Mouse (Mus musculus): Measurements from ENCODE around the gene Ptprt. TPM values are rescaled to one million over a fixed set of nuclear protein-coding genes. Genes with fewer than 3 reads are reported as not detected.

Ptprt gene
- total and polyA plus RNA-seq, 2 experiments, result 0.37 to 0.44 TPM

DNA sequence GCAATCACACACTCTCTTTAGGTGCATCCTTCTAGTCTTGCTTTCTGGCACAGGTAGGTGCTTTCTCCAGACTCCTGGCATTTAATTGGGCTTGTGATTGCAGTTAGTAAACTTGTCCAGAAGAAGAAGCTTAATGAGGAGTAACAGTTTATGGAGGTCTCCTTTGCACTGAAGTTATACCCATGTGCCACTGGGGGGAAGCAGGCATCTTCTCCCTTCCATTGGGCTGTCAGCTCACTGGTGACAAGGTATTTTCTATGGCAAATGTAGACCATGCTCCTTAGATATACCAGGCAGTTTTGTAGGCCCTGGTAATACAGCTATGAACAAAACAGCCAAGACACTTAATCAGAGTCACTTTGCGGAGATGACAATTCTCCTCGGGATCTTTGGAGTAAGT, 366.9 kb downstream of the Ptprt start:
- no peak overlapping the region for H3K4me3 ChIP-seq (ENCODE audit: insufficient read depth, low read depth, low read length)
- H3K9ac ChIP-seq (ENCODE audit: low read depth, low read length), result no peak overlapping the region
- no peak for DNase-seq (ENCODE audit: extremely low read depth, low read depth, low spot score)
- H3K4me1 ChIP-seq (ENCODE audit: control insufficient read depth, insufficient read depth, low read length), result no peaks in the 10 kb centered on the region
- no peaks in the 10 kb centered on the region for H3K36me3 ChIP-seq (ENCODE audit: control insufficient read depth, insufficient read depth, low read length)
- WGBS, result 94% methylated on average over 2 of the region's 2 CpGs
- H3K79me2 ChIP-seq (ENCODE audit: control insufficient read depth, insufficient read depth, low read length), result no peaks in the 10 kb centered on the region
- H3K27ac ChIP-seq (replicated peaks; ENCODE audit: insufficient read depth, low read depth, low read length), result no peak overlapping the region
- no peak for TF ChIP-seq CTCF (IDR thresholded peaks at IDR 0.05; ENCODE audit: low read depth, low read length)
- no peak for TF ChIP-seq POLR2A (IDR thresholded peaks at IDR 0.05; ENCODE audit: extremely low read depth, insufficient read depth, low read length)
- H3K27me3 ChIP-seq (ENCODE audit: control insufficient read depth, insufficient read depth, low read length), result no peaks in the 10 kb centered on the region

DNA sequence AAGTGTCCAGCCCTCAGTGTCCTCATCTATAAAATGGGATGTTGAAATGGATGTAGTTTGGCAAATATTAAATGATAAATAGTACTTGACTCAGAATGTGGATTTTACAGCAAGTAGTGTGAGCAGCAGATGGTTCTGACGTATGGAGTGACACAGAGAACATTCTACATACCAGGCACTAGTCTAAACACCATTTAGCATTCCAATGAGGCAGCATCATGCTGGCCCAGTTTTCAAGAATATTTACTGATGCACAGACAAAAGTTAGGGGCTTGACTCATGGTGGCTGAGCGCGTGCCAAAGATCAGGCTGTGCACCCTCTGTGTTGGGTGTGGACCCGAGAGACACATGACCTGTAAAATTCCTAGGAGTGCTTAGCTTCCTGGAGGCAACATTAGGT, 378.3 kb downstream of the Ptprt start:
- TF ChIP-seq CTCF (IDR thresholded peaks at IDR 0.05; ENCODE audit: low read depth, low read length) (no peak), POLR2A (IDR thresholded peaks at IDR 0.05; ENCODE audit: extremely low read depth, insufficient read depth, low read length) (no peak)
- H3K4me3 ChIP-seq (ENCODE audit: insufficient read depth, low read depth, low read length), result no peak overlapping the region
- H3K27ac ChIP-seq (replicated peaks; ENCODE audit: insufficient read depth, low read depth, low read length), result no peak overlapping the region
- H3K27me3 ChIP-seq (ENCODE audit: control insufficient read depth, insufficient read depth, low read length), result no peaks in the 10 kb centered on the region
- no peak for DNase-seq (ENCODE audit: extremely low read depth, low read depth, low spot score)
- 80% methylated on average over 4 of the region's 4 CpGs for WGBS
- H3K9ac ChIP-seq (ENCODE audit: low read depth, low read length), result no peak overlapping the region
- no peaks in the 10 kb centered on the region for H3K36me3 ChIP-seq (ENCODE audit: control insufficient read depth, insufficient read depth, low read length)
- no peaks in the 10 kb centered on the region for H3K4me1 ChIP-seq (ENCODE audit: control insufficient read depth, insufficient read depth, low read length)
- H3K79me2 ChIP-seq (ENCODE audit: control insufficient read depth, insufficient read depth, low read length), result no peaks in the 10 kb centered on the region

DNA sequence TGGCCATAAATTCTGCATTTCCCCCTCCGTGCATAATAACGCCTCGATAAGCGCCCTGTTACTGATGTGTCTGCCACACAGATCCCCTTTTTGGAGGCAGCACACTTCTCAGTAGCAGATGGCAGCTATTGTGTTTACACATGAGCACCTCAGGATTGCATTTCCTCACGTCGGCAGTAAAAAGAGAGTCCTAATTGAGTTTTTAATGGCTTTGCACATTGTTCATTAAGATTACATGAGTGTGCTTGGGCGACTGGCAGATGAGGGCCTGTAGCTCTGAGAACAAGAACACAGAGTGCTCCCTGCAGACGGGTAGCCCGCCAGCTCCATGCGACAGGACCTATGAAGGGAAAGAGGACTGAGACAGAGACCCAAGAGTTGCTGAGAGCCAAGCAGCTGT, 378.8 kb downstream of the Ptprt start:
- 85% methylated on average over 10 of the region's 10 CpGs for WGBS
- no peak for TF ChIP-seq POLR2A (IDR thresholded peaks at IDR 0.05; ENCODE audit: extremely low read depth, insufficient read depth, low read length)
- no peak for TF ChIP-seq CTCF (IDR thresholded peaks at IDR 0.05; ENCODE audit: low read depth, low read length)
- no peak overlapping the region for H3K9ac ChIP-seq (ENCODE audit: low read depth, low read length)
- DNase-seq (ENCODE audit: extremely low read depth, low read depth, low spot score), result no peak
- H3K27ac ChIP-seq (replicated peaks; ENCODE audit: insufficient read depth, low read depth, low read length), result no peak overlapping the region
- H3K4me1 ChIP-seq (ENCODE audit: control insufficient read depth, insufficient read depth, low read length), result no peaks in the 10 kb centered on the region
- no peaks in the 10 kb centered on the region for H3K79me2 ChIP-seq (ENCODE audit: control insufficient read depth, insufficient read depth, low read length)
- H3K4me3 ChIP-seq (ENCODE audit: insufficient read depth, low read depth, low read length), result no peak overlapping the region
- H3K36me3 ChIP-seq (ENCODE audit: control insufficient read depth, insufficient read depth, low read length), result no peaks in the 10 kb centered on the region
- H3K27me3 ChIP-seq (ENCODE audit: control insufficient read depth, insufficient read depth, low read length), result no peaks in the 10 kb centered on the region

DNA sequence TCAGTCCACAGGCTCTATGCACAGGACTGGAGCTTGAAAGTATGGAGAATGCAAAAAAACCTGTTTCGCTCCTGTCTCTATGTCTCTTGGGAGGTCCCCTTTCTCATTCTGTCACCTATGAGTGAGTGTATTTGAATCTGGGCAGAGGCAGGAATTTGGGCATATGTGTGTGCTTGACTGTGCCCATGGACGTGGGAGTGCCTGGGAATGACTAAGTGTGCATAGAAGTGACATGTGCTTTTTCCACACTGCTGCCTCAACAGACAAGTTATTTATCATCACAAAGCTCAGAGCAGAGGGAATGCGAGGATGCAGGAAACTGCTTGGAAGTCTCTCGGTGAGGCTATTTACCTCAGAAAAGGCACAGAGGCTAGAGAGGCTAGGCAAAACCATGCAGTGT, 387.1 kb downstream of the Ptprt start:
- H3K27ac ChIP-seq (replicated peaks; ENCODE audit: insufficient read depth, low read depth, low read length), result no peak overlapping the region
- H3K79me2 ChIP-seq (ENCODE audit: control insufficient read depth, insufficient read depth, low read length), result no peaks in the 10 kb centered on the region
- 81% methylated on average over 4 of the region's 4 CpGs for WGBS

DNA sequence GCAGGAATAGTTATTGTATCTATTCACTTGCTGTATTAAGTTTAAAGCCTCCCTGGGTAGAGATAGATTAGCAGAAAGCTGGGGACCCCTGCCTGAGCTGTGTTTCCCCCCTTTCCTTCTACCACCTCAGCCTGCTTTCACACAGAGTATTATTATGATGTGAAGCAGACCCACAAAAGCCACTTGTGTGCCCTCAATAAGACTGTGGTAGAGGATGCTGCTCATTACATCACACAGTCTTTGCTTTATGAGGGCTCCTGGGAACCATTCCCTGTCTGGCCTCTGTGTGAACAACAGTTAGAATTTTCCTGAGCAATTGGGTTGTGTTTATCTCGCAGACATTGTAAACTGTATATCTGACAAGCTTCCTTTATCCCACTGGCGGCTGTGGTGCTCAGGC, 409.7 kb downstream of the Ptprt start:
- no peak for TF ChIP-seq CTCF (IDR thresholded peaks at IDR 0.05; ENCODE audit: low read depth, low read length)
- no peak for TF ChIP-seq POLR2A (IDR thresholded peaks at IDR 0.05; ENCODE audit: extremely low read depth, insufficient read depth, low read length)
- Histone ChIP-seq H3K4me3 (ENCODE audit: insufficient read depth, low read depth, low read length) (no peak overlapping the region), H3K79me2 (ENCODE audit: control insufficient read depth, insufficient read depth, low read length) (no peaks in the 10 kb centered on the region), H3K27me3 (ENCODE audit: control insufficient read depth, insufficient read depth, low read length) (no peaks in the 10 kb centered on the region), H3K4me1 (ENCODE audit: control insufficient read depth, insufficient read depth, low read length) (no peaks in the 10 kb centered on the region), H3K36me3 (ENCODE audit: control insufficient read depth, insufficient read depth, low read length) (no peaks in the 10 kb centered on the region), H3K9ac (ENCODE audit: low read depth, low read length) (no peak overlapping the region), H3K27ac (replicated peaks; ENCODE audit: insufficient read depth, low read depth, low read length) (no peak overlapping the region)
- DNase-seq (ENCODE audit: extremely low read depth, low read depth, low spot score), result no peak
- WGBS, result 69% methylated on average over 2 of the region's 2 CpGs

More for the DNA sequence above, 387.1 kb downstream of the Ptprt start:
- Histone ChIP-seq H3K4me3 (ENCODE audit: insufficient read depth, low read depth, low read length) (no peak overlapping the region), H3K4me1 (ENCODE audit: control insufficient read depth, insufficient read depth, low read length) (no peaks in the 10 kb centered on the region), H3K9ac (ENCODE audit: low read depth, low read length) (no peak overlapping the region), H3K27me3 (ENCODE audit: control insufficient read depth, insufficient read depth, low read length) (no peaks in the 10 kb centered on the region), H3K36me3 (ENCODE audit: control insufficient read depth, insufficient read depth, low read length) (no peaks in the 10 kb centered on the region)
- DNase-seq (ENCODE audit: extremely low read depth, low read depth, low spot score), result no peak
- no peak for TF ChIP-seq POLR2A (IDR thresholded peaks at IDR 0.05; ENCODE audit: extremely low read depth, insufficient read depth, low read length)
- TF ChIP-seq CTCF (IDR thresholded peaks at IDR 0.05; ENCODE audit: low read depth, low read length), result no peak

DNA sequence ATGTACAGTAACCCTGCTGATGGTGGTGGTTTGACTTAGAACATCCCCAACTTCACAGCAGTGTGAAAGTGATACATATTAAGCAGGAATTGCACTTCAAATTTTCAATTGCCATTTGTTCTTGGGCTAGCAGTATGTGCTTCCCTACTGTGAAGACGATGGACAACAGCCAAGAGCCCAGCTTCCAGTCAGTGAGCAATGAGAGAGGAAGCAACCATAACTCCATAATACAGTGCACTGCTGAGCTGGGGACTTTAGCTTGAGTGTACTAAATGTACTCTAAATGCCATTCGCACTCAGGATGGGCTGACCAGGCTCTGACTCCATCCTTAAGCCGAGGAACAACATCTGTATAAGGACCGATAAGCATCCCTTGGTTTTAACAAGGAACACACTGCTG, 412.7 kb downstream of the Ptprt start:
- no peak for TF ChIP-seq CTCF (IDR thresholded peaks at IDR 0.05; ENCODE audit: low read depth, low read length)
- TF ChIP-seq POLR2A (IDR thresholded peaks at IDR 0.05; ENCODE audit: extremely low read depth, insufficient read depth, low read length), result no peak
- Histone ChIP-seq H3K79me2 (ENCODE audit: control insufficient read depth, insufficient read depth, low read length) (no peaks in the 10 kb centered on the region), H3K4me3 (ENCODE audit: insufficient read depth, low read depth, low read length) (no peak overlapping the region), H3K27ac (replicated peaks; ENCODE audit: insufficient read depth, low read depth, low read length) (no peak overlapping the region), H3K27me3 (ENCODE audit: control insufficient read depth, insufficient read depth, low read length) (no peaks in the 10 kb centered on the region), H3K36me3 (ENCODE audit: control insufficient read depth, insufficient read depth, low read length) (no peaks in the 10 kb centered on the region), H3K4me1 (ENCODE audit: control insufficient read depth, insufficient read depth, low read length) (no peaks in the 10 kb centered on the region), H3K9ac (ENCODE audit: low read depth, low read length) (no peak overlapping the region)
- DNase-seq (ENCODE audit: extremely low read depth, low read depth, low spot score), result no peak
- 81% methylated on average over 4 of the region's 4 CpGs for WGBS
